Mouse (Mus musculus): Measurements from ENCODE around the gene Lrfn4.

DNA sequence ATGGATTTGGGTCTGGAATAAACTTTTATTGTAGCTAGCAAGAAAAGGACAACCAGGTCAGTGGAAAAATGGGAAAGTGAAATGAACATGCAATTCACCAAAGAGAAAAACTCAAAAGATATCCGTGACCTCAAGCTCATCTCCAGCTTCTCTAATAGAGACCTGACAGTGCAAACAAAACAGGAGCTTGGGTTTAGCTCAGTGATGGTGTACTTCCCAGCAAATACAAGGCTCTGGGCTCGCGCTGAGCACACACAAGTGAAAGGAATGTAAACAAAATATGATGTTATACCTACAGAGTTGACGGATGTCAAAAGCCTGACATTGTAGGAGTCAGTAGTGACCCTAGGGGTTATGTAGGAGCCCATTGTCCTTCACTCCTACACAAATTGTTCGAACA, 36.2 kb downstream of the Lrfn4 start:
- TF ChIP-seq CTCF (IDR thresholded peaks at IDR 0.05; ENCODE audit: control insufficient read depth, insufficient read depth, low read length), result no peak
- TF ChIP-seq POLR2A (IDR thresholded peaks at IDR 0.05; ENCODE audit: borderline replicate concordance, control insufficient read depth, low read depth, low read length), result no peak
